Comparison of ENCODE assay signal across 20 mouse cellular contexts in the genomic region with DNA sequence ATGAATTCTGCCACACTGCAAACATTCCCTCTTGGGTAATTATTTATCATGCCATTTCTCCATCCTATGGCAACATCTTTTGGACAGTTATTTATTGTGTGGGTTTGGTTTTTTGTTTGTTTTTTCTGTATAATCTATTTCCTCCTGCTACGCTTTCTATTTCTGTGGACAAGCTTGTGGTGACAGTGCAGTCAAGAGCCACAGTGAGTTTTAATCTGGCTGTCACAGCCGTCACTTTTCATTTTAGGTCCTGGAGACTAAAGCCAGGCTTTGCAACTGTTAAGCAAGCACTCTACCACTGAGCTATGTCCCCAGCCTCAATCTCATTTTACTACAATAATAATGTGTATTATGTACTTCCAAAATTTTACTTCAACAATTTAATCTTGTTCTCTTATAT. TPM values are rescaled to one million over a fixed set of nuclear protein-coding genes. Genes with fewer than 3 reads are reported as not detected.
A peak's percentile ranks its signal among the peaks of the same experiment; 100 is the strongest.
DNase-seq lines count a peak whose midpoint lies in the region; ATAC-seq lines count a peak whose summit lies in the region.
"Had no signal": no experiment of that assay in that cellular context is flagged by ENCODE, and none has a peak within 500 bp of the region (broad histone marks: within the 10 kb centered on the region; RNA-seq: fewer than 3 reads in every experiment).

No protein-coding gene starts in this region.

- DNase-seq in kidney, adult 18-20 months, result no peak
- DNase-seq in layer of hippocampus, adult 9-11 months, result no peak
- DNase-seq: adrenal gland, adult 8-10 months; adrenal gland, postnatal 25 days; cerebellum, adult 11 months; cerebellum, adult 18-20 months; cerebellum, adult 8-10 months; cerebellum, adult 9-11 months; cerebellum, postnatal 14 days; cerebellum, postnatal 36 days had no signal

- H3K4me1 ChIP-seq in megakaryocyte, embryonic 14.5 days, result peaks cover 41% of the 10 kb centered on the region
- H3K4me1 ChIP-seq: embryonic facial prominence, embryonic 10.5 days; embryonic facial prominence, embryonic 12.5 days had no signal

- no peak for ATAC-seq in megakaryocyte, adult 5-6 weeks (ENCODE audit: poor library complexity, severe bottlenecking)
- ATAC-seq in common myeloid progenitor, adult 5-6 weeks (replicated peaks; ENCODE audit: low read depth, poor library complexity, severe bottlenecking), result peak; percentile 82
- peak; percentile 75 for ATAC-seq in megakaryocyte-erythroid progenitor cell, adult 5-6 weeks (replicated peaks; ENCODE audit: low FRiP score, low TSS enrichment, poor library complexity, severe bottlenecking)
- ATAC-seq: activated CD4-positive, CD25-positive, alpha-beta regulatory T cell, adult 4 months; forebrain, embryonic 14.5 days; forebrain, embryonic 16.5 days; Patski had no signal

- peak overlapping the region; percentile 33 for H3K4me3 ChIP-seq in megakaryocyte, embryonic 14.5 days (replicated peaks)
- H3K4me3 ChIP-seq: embryonic facial prominence, embryonic 10.5 days; embryonic facial prominence, embryonic 12.5 days had no signal

- H3K9me3 ChIP-seq in megakaryocyte, embryonic 14.5 days, result no peaks in the 10 kb centered on the region
- H3K9me3 ChIP-seq: embryonic facial prominence, embryonic 10.5 days; embryonic facial prominence, embryonic 12.5 days had no signal

- no peaks in the 10 kb centered on the region for H3K27me3 ChIP-seq in megakaryocyte, embryonic 14.5 days (replicated peaks)
- H3K27me3 ChIP-seq: embryonic facial prominence, embryonic 12.5 days; Patski had no signal

- H3K36me3 ChIP-seq in megakaryocyte, embryonic 14.5 days (replicated peaks; ENCODE audit: low read length), result peaks cover 42% of the 10 kb centered on the region

RNA-seq across cellular contexts. Expression of a gene that starts 54.4 kb away (rescaled TPM):
- 0.35 TPM in 1 of 2 replicates, not detected in the other for polyA plus RNA-seq in megakaryocyte, embryonic 14.5 days (2012; ENCODE audit: insufficient read depth, low replicate concordance)
- 51.4 and 58.1 TPM in 2 replicates for total RNA-seq in megakaryocyte, adult 5-6 weeks (2015)
- 42.0 and 50.0 TPM in 2 replicates for total RNA-seq in megakaryocyte, adult 5-6 weeks (2017)
- total RNA-seq in common myeloid progenitor, adult 5-6 weeks (2017), result 72.9 and 92.8 TPM in 2 replicates
- total RNA-seq in megakaryocyte-erythroid progenitor cell, adult 5-6 weeks (2014; fragmentation: Nextera tagmentation), result 74.6 and 95.3 TPM in 2 replicates
- total RNA-seq in megakaryocyte-erythroid progenitor cell, adult 5-6 weeks (2017), result 44.7 and 47.3 TPM in 2 replicates
